Mouse (Mus musculus): ENCODE results near the gene Gm10491. TPM values are rescaled to one million over a fixed set of nuclear protein-coding genes. Genes with fewer than 3 reads are reported as not detected.

Gm10491 gene
- polyA plus RNA-seq (2012; ENCODE audit: insufficient read depth, low replicate concordance), result not detected in 2 replicates

DNA sequence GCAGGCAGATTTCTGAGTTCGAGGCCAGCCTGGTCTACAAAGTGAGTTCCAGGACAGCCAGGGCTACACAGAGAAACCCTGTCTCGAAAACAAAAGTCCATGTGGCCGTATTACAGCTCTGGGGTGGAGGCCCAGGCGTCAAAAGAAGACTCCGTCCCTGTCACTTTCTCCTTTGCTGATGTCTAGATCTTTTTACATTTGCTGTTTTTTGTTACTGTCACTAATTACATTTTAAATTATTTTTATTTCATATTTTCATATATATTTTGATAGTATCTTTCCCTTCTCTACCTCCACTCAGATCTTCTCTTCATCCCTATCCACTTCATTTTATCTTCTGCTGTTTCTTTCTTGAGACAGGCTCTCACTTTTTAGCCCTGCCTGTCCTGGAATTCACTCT lies at the start of gene Gm10491:
Gm10491 (minus strand) TSS at position 101 of the 400 bp plus-strand sequence.
- no peak within 1 kb of the TSS for H3K4me3 ChIP-seq (replicated peaks)
- H3K36me3 ChIP-seq (replicated peaks; ENCODE audit: low read length), result peaks cover 42% of the 10 kb centered on the region
- H3K9me3 ChIP-seq, result peaks cover 3% of the 10 kb centered on the region; the same call in 1 of the 2 replicates
- no peaks in the 10 kb centered on the region for H3K27me3 ChIP-seq (replicated peaks)
- no peak for TF ChIP-seq GATA1 (IDR thresholded peaks at IDR 0.05; ENCODE audit: borderline replicate concordance, low read length)
- TF ChIP-seq FLI1 (IDR thresholded peaks at IDR 0.05; ENCODE audit: low read length), result no peak
- no peaks in the 10 kb centered on the region for H3K4me1 ChIP-seq

DNA sequence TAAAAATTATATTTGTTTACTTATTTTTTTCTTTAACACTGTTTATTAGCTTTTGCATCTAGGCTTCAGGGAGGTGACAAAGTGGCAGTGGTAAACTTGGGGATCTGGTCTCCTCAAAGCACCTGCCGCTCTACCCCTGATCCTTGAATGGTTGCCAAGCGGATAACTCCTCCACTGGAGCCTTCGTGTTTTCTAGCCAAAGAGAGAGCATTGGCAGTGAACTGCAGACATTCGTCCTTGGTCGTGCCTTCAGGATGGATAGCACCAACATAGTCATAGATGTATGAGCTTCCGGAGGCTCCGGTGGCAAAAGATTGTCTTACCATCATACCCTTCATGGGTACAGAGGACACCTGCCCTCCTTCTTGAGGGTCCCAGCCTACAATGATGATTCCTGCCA lies 42.5 kb upstream of the Gm10491 start:
- TF ChIP-seq GATA1 (IDR thresholded peaks at IDR 0.05; ENCODE audit: borderline replicate concordance, low read length) (no peak), FLI1 (IDR thresholded peaks at IDR 0.05; ENCODE audit: low read length) (no peak)
- no peak overlapping the region for H3K4me3 ChIP-seq (replicated peaks)
- peaks cover 12% of the 10 kb centered on the region; the same call in 1 of the 2 replicates for H3K4me1 ChIP-seq
- H3K9me3 ChIP-seq, result no peaks in the 10 kb centered on the region
- no peaks in the 10 kb centered on the region for H3K36me3 ChIP-seq (replicated peaks; ENCODE audit: low read length)
- H3K27me3 ChIP-seq (replicated peaks), result no peaks in the 10 kb centered on the region

DNA sequence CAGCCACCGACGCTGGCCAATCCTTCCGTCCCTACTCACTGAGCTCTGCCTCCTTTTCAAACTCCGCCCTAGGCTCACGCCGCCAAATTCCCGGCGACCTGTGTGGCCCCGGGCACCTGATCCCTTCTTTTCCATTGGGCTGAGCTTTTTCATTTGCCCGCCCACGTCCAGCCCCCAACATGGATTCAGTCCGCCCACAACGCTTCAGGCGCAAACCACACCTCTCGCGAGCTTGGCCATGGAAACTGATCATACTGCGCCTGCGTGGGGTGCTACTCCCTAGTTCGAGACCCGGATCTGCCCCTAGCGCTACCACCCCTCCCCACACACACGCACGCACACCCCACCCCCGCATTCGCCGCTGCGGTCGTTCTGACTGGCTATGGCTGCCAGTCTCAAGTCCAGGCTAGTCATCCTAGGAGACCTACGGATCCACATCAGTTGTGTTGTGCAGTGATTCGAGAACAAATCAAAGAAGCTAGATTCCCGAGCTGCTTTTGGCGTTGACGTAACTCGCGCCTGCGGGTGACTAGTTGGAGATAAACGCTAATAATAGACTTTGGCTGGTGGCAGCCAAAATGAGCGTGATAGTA lies 40.4 kb upstream of the Gm10491 start:
- peaks cover 2% of the 10 kb centered on the region for H3K27me3 ChIP-seq (replicated peaks)
- H3K9me3 ChIP-seq, result no peaks in the 10 kb centered on the region
- H3K4me1 ChIP-seq, result peaks cover 12% of the 10 kb centered on the region; the same call in 1 of the 2 replicates
- H3K36me3 ChIP-seq (replicated peaks; ENCODE audit: low read length), result no peaks in the 10 kb centered on the region
- H3K4me3 ChIP-seq (replicated peaks), result peak overlapping the region; percentile 91
- TF ChIP-seq FLI1 (IDR thresholded peaks at IDR 0.05; ENCODE audit: low read length), result no peak
- no peak for TF ChIP-seq GATA1 (IDR thresholded peaks at IDR 0.05; ENCODE audit: borderline replicate concordance, low read length)

DNA sequence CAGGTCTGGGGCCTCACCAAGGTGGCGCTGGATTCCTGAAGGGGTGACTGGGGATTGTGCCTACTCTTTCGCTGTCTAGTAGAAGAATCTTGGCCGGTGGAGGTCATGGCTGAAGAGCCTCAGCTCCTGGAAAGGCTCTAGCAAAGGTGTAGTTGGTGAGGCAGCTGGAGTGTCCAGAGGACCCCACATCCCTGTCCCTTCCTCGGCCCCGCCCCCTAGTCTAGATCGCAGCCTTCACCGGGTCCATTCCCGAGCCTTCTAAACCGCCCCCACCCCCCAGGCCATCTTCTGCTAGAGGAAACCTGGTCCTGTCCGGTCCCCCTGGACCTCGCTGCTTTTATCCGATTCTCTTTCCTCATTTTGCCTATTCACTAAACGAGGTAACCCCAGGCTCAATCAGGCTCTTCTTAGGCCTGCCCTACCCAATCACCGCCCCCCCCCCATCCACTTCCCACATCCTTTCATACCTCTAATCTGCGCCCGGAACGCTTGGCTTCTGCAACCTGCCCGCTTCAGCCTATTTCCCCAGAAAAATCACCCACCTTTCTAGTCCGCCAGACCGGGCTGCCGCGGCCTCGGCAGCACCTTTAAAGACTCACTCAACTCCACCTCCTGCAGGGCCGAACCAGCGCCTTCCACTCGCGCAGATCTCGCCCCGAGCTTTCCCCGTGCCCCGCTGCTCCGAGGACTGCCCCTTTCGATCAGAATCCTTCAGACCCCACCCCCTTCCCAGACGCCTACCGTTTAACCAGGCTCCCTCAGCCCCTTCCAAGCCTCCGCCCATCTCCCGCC lies 39.7 kb upstream of the Gm10491 start, which contains the start of gene Hdac6:
Hdac6 (minus strand) TSS at position 782 of the 792 bp plus-strand sequence.
- H3K27me3 ChIP-seq (replicated peaks), result peaks cover 2% of the 10 kb centered on the region
- no peaks in the 10 kb centered on the region for H3K9me3 ChIP-seq
- peaks cover 12% of the 10 kb centered on the region; the same call in 1 of the 2 replicates for H3K4me1 ChIP-seq
- TF ChIP-seq GATA1 (IDR thresholded peaks at IDR 0.05; ENCODE audit: borderline replicate concordance, low read length), result no peak
- TF ChIP-seq FLI1 (IDR thresholded peaks at IDR 0.05; ENCODE audit: low read length), result no peak
- peak within 1 kb of the TSS; percentile 91 for H3K4me3 ChIP-seq (replicated peaks)
- no peaks in the 10 kb centered on the region for H3K36me3 ChIP-seq (replicated peaks; ENCODE audit: low read length)

DNA sequence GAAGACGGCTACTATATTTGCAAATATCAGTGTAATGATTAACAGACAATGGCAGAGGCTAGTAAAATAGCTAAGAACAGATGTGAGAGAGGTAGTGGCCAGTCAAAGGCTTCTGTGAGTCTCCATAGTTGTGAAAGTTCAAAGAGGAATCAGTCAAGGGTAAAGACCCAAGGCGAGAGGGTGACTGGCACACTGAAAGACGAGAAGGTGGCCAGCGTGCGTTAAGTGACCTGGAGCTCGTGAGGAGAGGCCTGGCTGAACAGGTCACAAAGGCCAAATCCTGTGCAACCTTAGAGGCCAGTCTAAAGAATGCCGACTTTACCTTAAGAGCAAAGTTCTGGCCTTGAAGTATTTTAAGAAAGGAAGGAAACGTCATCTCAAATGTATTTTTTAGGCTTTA lies 38.0 kb upstream of the Gm10491 start:
- no peak overlapping the region for H3K4me3 ChIP-seq (replicated peaks)
- H3K36me3 ChIP-seq (replicated peaks; ENCODE audit: low read length), result peaks cover 7% of the 10 kb centered on the region

DNA sequence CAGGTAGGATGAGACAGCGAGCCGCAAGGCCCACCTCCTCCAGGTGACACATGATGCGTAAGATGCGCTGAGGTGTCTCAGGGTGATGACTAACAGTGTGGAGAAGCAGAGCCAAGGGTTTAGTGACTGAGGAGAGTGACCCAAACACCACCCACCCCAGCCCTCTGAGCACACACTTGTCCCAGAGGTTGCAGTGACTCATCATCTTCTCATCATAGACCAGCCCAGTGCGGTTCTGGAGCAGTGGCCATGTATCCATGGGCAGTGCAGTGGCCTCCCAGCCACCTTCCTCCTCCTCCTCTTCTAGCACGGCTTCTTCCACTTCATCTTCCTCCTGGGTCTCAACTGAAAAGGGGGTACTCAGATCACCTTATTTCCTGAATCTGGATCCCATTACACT lies 30.0 kb upstream of the Gm10491 start:
- Histone ChIP-seq H3K36me3 (replicated peaks; ENCODE audit: low read length) (peaks cover 37% of the 10 kb centered on the region), H3K9me3 (0 out of 2 replicates have a peak, but pooled peaks cover 3% of the 10 kb centered on the region), H3K27me3 (replicated peaks) (no peaks in the 10 kb centered on the region), H3K4me1 (0 out of 2 replicates have a peak, but pooled peaks cover 3% of the 10 kb centered on the region), H3K4me3 (replicated peaks) (no peak overlapping the region)
- TF ChIP-seq FLI1 (IDR thresholded peaks at IDR 0.05; ENCODE audit: low read length), result no peak

More for the DNA sequence above, 38.0 kb upstream of the Gm10491 start:
- peaks cover 2% of the 10 kb centered on the region for H3K27me3 ChIP-seq (replicated peaks)
- no peak for TF ChIP-seq FLI1 (IDR thresholded peaks at IDR 0.05; ENCODE audit: low read length)
- TF ChIP-seq GATA1 (IDR thresholded peaks at IDR 0.05; ENCODE audit: borderline replicate concordance, low read length), result no peak
- H3K4me1 ChIP-seq, result peaks cover 12% of the 10 kb centered on the region; the same call in 1 of the 2 replicates
- H3K9me3 ChIP-seq, result no peaks in the 10 kb centered on the region

DNA sequence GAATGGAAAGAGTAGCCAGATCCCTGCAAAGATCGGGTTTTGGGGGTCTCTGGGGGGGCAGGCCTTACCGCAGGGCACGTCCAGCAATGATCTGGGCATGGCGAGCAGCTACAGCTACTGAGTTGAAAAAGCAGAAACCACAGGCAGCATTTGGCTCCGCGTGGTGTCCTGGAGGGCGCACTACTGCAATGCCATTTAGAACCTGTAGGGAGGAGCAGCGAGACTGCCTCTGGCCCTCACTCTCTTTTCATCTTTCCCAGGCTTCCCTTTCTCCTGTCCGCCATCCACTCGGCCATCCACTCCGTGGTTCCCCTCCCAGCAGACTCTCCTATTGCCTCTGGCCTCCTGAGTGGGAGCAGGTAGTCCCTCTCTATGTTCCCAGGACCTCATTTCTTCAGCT lies 29.2 kb upstream of the Gm10491 start:
- 0 out of 2 replicates have a peak, but pooled peaks cover 3% of the 10 kb centered on the region for H3K9me3 ChIP-seq
- TF ChIP-seq GATA1 (IDR thresholded peaks at IDR 0.05; ENCODE audit: borderline replicate concordance, low read length), result no peak
- TF ChIP-seq FLI1 (IDR thresholded peaks at IDR 0.05; ENCODE audit: low read length), result no peak
- no peak overlapping the region for H3K4me3 ChIP-seq (replicated peaks)
- H3K4me1 ChIP-seq, result 0 out of 2 replicates have a peak, but pooled peaks cover 3% of the 10 kb centered on the region
- H3K27me3 ChIP-seq (replicated peaks), result no peaks in the 10 kb centered on the region
- peaks cover 38% of the 10 kb centered on the region for H3K36me3 ChIP-seq (replicated peaks; ENCODE audit: low read length)

DNA sequence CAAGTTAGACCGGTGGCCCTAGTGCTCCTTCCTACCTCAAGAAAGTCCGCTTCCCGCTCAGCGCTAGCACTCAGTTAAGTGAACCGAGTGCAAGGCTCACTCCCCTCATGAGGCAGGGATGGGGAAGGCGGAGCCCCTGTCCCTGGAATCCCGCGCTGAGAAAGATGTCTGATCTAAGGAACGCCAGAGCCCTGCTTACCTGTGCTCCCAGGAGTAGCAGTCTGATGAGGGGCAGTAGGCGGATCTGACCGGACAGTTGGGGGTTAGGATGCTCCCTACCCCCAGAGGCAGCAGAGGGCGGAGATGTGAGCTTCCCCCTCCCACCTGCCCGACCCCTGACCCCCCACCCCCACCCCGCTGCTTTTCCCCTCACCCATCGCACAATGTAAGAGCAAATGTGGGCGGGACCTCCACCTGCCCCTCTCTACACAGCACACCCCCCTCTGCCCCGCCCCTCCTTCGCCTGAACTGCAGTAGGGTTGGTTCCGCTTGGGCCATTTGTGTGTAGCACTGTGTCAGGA lies 20.7 kb upstream of the Gm10491 start, which contains the start of gene Eras:
Eras (minus strand) TSS at position 338 of the 521 bp plus-strand sequence.
- no peak for TF ChIP-seq FLI1 (IDR thresholded peaks at IDR 0.05; ENCODE audit: low read length)
- no peak for TF ChIP-seq GATA1 (IDR thresholded peaks at IDR 0.05; ENCODE audit: borderline replicate concordance, low read length)
- peaks cover 21% of the 10 kb centered on the region for H3K36me3 ChIP-seq (replicated peaks; ENCODE audit: low read length)
- H3K9me3 ChIP-seq, result peaks cover 13% of the 10 kb centered on the region
- H3K4me3 ChIP-seq (replicated peaks), result peak within 1 kb of the TSS; percentile 44
- peaks cover 12% of the 10 kb centered on the region; the same call in 1 of the 2 replicates for H3K4me1 ChIP-seq
- H3K27me3 ChIP-seq (replicated peaks), result peaks cover 66% of the 10 kb centered on the region

DNA sequence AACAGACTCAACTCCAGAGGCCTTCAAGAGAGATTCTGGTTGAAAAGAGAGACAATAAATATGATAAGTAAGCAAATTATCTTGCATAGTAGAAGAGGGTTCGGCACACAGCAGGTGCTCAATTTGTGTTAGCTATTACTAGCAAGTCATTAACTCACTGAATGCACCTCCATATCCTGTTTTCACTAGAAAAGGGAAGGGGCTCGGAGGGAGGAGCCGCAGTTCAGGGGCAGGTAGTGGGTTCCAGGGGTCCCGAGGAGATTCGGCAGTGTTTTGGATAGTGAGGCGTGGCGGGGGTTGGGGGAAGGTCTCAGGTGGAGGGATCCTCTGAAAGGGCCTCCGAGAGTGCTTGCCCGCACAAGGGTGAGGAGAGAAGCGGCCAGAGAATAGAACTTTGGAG lies 19.5 kb upstream of the Gm10491 start:
- Histone ChIP-seq H3K27me3 (replicated peaks) (peaks cover 78% of the 10 kb centered on the region), H3K9me3 (peaks cover 18% of the 10 kb centered on the region), H3K4me3 (replicated peaks) (no peak overlapping the region)

More for the DNA sequence above, 19.5 kb upstream of the Gm10491 start:
- H3K36me3 ChIP-seq (replicated peaks; ENCODE audit: low read length), result peaks cover 19% of the 10 kb centered on the region
- TF ChIP-seq GATA1 (IDR thresholded peaks at IDR 0.05; ENCODE audit: borderline replicate concordance, low read length) (no peak), FLI1 (IDR thresholded peaks at IDR 0.05; ENCODE audit: low read length) (no peak)
- H3K4me1 ChIP-seq, result peaks cover 23% of the 10 kb centered on the region

Data from megakaryocyte, embryonic 14.5 days (primary cell).